Mouse (Mus musculus): ENCODE data around the gene Pdf.
"Not testable (repeated sequence)": the region's sequence is repeated elsewhere in the genome, so short reads cannot be mapped to it uniquely, and the experiment has no call there.

DNA sequence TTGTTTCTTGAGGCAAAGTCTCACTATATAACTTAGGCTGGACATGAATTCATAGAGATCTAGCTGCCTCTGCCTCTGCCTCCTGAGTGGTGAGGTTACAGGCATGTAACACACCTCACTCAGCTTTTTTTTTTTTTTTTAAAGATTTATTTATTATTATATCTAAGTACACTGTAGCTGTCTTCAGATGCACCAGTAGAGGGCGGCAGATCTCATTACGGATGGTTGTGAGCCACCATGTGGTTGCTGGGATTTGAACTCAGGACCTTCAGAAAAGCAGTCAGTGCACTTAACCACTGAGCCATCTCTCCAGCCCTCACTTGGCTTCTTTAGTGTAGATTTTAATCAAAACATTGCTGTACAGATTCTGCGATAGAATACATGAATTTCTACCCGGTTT, 52.1 kb downstream of the Pdf start:
- not testable (repeated sequence) for TF ChIP-seq RAD21 (IDR thresholded peaks at IDR 0.05; ENCODE audit: low read depth, low read length); MAZ (IDR thresholded peaks at IDR 0.05; ENCODE audit: low read depth, low read length); ZKSCAN1 (IDR thresholded peaks at IDR 0.05; ENCODE audit: low read depth, low read length); TCF12 (IDR thresholded peaks at IDR 0.05; ENCODE audit: low read depth, low read length); HCFC1 (IDR thresholded peaks at IDR 0.05; ENCODE audit: low read depth, low read length); UBTF (IDR thresholded peaks at IDR 0.05; ENCODE audit: borderline replicate concordance, insufficient read depth, low read depth, low read length); POLR2AphosphoS2 (IDR thresholded peaks at IDR 0.05; ENCODE audit: low read length); USF1 (IDR thresholded peaks at IDR 0.05; ENCODE audit: low read depth, low read length); TAL1 (IDR thresholded peaks at IDR 0.05; ENCODE audit: low read length)
- peak in 2 of 3 experiments; percentile 8 to 28; a peak in 3 of 6 replicates for TF ChIP-seq CTCF (IDR thresholded peaks at IDR 0.05 in 2 of 3, conservative IDR thresholded peaks at IDR 0.05 in 1 of 3; ENCODE audit: control insufficient read depth in 1 of 3, insufficient read depth in 1 of 3, low read depth in 2 of 3, low read length in 3 of 3, poor library complexity in 1 of 3, severe bottlenecking in 1 of 3)

Data from MEL (cell line).